Mouse (Mus musculus) cerebellum, adult 2 months (tissue): ENCODE measurements around the gene 2310022B05Rik.

Experiments used
- CTCF ChIP-seq: fragments of 200-500 bp; IDR thresholded peaks from 2 replicates; pipeline ENCODE4 v1.5.1; 2011; ENCODE audit warnings: low read depth, mild to moderate bottlenecking, control low read depth, low read length, moderate library complexity, borderline replicate concordance; ENCODE audit not compliant: insufficient read depth
- POLR2A ChIP-seq: fragments of 200-500 bp; IDR thresholded peaks from 2 replicates; pipeline ENCODE4 v1.6.1; 2011; ENCODE audit warnings: low read length, control low read depth, borderline replicate concordance; ENCODE audit not compliant: insufficient read depth

DNA sequence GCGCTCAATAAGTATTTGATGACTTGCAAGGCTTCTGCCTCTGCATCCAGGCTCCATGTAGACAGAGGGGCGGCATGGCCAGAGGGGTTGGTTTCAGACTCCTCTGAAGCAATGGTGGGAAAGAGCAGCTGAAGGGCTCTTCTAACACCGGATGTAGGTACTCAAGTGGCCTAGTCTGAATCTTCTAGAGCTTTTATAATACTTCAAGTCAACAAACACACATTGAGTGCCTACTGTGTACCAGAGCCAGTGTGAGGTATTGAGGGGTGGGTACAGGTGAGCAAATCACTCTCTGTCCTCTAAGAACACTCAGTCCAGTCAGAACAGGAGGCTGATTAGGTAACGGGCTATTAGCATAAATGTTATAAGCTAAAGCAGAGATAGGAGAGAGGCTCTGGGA is 28.5 kb upstream of the 2310022B05Rik start:
- TF ChIP-seq CTCF (no peak), POLR2A (no peak)
